Mouse (Mus musculus) cerebral cortex, adult 2 months (tissue): ENCODE results near the gene Saxo1.

Experiments
- WGBS: fragments of 180-500 bp; shearing (Covaris S2); methylation state at CpG from one replicate; pipeline ENCODE4 v1.1.7; 2018; 5-methylcytosine and 5-hydroxymethylcytosine counted together

Saxo1 gene

GRCm38 (mm10) chr4:86527162-86528136, 30.7 kb downstream of the Saxo1 start:
- WGBS, result 71% methylated on average over 11 of the region's 11 CpGs

DNA sequence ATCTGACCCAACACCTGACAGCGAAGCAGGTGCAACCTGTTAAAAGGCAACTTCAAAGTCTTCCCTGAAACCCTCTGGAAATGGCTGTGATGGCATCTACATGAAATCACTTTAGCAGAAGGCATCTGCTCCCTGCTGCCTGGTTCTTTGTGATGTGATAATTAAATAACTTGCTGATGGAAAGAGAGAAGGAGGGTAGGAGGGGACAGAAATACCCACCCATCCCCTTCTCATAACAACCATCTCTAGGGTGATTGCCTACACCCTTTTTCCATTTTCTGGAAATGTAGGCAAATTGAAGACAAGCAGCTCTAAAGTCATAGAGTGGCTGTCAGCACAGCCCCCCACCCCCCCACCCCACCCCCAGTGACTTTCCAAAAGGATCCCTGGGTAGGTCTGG, 33.6 kb downstream of the Saxo1 start:
- 88% methylated on average over 1 of the region's 1 CpGs for WGBS

DNA sequence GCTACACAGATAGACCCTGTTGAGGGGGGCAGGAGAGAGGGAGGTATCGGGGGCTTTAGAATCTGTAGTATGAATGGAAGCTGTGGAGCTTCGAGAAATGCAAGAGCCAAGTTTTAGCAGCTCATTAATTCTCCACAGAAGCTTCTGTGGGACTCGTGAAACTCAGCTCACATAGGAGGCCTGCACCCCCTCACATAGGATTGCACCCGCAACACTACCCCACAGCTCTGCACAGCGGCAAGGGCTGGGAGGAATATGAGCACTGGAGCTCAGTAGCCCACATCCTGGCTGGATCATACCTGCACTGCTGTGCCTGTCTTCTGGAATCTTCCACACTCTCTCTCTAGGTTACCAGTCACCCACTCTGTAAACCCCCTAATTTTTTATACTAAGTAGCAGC, 34.4 kb downstream of the Saxo1 start:
- WGBS, result 62% methylated on average over 5 of the region's 5 CpGs

GRCm38 (mm10) chr4:86520695-86521094, 37.4 kb downstream of the Saxo1 start:
- WGBS, result 91% methylated on average over 12 of the region's 12 CpGs

DNA sequence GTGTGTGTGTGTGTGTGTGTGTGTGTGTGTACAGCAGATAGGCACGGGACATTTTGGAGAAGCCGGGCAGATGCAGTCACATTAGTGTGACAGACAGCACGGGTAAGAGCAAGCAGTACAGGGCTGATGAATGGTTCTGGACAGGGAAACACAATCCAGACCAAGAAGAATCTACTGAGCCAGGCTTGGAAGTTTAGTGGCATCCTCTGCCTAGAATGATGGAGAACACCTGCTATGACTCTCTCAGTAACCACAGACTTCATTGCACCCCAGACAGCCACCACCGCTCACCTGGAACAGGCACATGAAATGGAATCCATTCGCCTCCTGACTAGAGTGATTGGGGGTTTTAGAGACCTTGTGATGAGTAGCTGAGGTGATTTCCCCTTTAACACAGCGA, 38.2 kb downstream of the Saxo1 start:
- WGBS, result 95% methylated on average over 6 of the region's 6 CpGs

- 78% methylated on average over 6 of the region's 6 CpGs for WGBS
Measured at GRCm38 (mm10) chr4:86504656-86505055, 53.5 kb downstream of the Saxo1 start.

DNA sequence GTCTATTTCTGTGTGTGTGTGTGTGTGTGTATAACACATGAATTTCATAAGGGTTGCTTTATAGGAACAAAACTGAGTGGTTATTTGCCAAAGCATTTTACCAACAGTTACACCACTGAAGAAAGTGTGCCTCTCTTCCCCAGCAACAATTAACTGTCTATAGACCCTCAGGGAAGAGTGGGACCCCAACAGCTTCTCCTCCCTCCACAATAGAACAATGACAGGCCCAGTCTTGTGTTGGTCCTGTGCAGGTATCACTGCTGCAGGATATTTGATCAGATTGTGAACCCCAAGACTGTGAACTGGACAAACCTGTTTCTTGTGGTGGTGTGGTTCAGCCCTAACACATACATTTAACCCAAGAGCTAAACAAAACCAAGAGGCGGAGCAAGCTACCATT, 58.6 kb downstream of the Saxo1 start:
- 100% methylated on average over 1 of the region's 1 CpGs for WGBS

- 56% methylated on average over 5 of the region's 5 CpGs for WGBS
Measured at GRCm38 (mm10) chr4:86498754-86499153, 59.4 kb downstream of the Saxo1 start.

GRCm38 (mm10) chr4:86489128-86489527, 69.0 kb downstream of the Saxo1 start:
- 80% methylated on average over 5 of the region's 5 CpGs for WGBS

- 77% methylated on average over 2 of the region's 2 CpGs for WGBS
Measured at GRCm38 (mm10) chr4:86486901-86487300, 71.2 kb downstream of the Saxo1 start.

GRCm38 (mm10) chr4:86486491-86486890, 71.6 kb downstream of the Saxo1 start:
- WGBS, result 92% methylated on average over 4 of the region's 4 CpGs

DNA sequence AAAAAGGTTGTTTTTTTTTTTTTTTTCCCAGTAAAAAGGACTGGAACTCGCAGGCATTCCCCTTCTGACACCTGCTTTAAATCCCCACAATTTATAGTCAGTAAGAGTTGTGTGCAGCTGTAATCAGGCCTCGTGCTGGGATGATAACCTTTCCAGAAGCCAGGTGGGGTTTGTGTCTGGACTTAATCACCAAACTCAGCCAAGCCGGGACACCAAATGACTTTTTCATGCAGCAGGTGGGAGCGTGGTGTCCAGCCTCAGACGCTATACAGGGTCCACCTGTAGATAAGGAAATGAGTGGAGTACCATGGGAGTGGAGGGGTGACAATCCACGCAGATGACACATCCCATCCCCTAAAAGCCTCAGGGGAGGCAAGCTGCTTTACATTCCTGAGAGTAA, 73.1 kb downstream of the Saxo1 start:
- WGBS, result 91% methylated on average over 6 of the region's 6 CpGs

DNA sequence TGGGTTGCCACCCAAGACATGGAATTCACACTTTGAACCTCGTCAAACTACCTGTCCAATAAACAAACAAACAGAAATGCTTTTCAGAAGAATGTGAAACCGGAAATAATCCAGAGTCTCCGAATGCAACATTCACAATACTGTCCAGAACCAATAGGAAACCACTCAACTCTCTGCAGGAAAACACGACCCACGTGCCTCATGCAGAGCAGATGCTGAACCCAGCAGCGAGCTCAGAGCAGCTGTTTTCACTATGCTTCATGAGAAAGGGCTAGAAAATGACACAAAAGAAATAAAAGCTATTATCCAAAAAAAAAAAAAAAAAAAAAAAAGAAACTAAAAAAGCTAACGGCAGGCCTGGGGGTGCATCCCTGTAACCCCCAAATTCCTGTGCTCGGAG, 74.4 kb downstream of the Saxo1 start:
- WGBS, result 53% methylated on average over 8 of the region's 8 CpGs

GRCm38 (mm10) chr4:86483013-86483615, 75.0 kb downstream of the Saxo1 start:
- WGBS, result 58% methylated on average over 6 of the region's 6 CpGs

- WGBS, result 60% methylated on average over 3 of the region's 3 CpGs
Measured at GRCm38 (mm10) chr4:86480891-86481290, 77.2 kb downstream of the Saxo1 start.

- WGBS, result 85% methylated on average over 5 of the region's 5 CpGs
Measured at GRCm38 (mm10) chr4:86464808-86465207, 93.3 kb downstream of the Saxo1 start.

DNA sequence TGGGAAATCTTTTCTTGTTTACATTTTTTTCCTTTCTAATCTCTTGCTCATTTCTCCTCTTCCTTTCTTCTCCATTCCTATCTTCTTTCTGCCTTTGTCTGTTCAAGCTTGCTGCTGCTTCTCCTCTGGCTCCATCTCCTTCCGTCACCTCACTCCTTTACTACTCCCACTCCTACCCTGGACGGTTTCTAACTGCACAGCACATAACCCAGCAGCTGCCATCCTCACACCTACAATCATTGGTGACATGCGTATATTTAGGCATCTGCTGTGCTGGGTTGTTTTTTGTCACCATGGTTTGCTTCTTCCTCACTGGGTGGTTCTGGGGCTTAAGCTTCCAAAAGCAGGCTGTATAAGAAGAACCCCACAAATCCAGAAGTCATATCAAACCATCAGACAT, 107.7 kb downstream of the Saxo1 start:
- 51% methylated on average over 3 of the region's 3 CpGs for WGBS

- WGBS, result 93% methylated on average over 3 of the region's 3 CpGs
Measured at GRCm38 (mm10) chr4:86436336-86436735, 121.8 kb downstream of the Saxo1 start.

- WGBS, result 96% methylated on average over 3 of the region's 3 CpGs
Measured at GRCm38 (mm10) chr4:86435631-86436030, 122.5 kb downstream of the Saxo1 start.

DNA sequence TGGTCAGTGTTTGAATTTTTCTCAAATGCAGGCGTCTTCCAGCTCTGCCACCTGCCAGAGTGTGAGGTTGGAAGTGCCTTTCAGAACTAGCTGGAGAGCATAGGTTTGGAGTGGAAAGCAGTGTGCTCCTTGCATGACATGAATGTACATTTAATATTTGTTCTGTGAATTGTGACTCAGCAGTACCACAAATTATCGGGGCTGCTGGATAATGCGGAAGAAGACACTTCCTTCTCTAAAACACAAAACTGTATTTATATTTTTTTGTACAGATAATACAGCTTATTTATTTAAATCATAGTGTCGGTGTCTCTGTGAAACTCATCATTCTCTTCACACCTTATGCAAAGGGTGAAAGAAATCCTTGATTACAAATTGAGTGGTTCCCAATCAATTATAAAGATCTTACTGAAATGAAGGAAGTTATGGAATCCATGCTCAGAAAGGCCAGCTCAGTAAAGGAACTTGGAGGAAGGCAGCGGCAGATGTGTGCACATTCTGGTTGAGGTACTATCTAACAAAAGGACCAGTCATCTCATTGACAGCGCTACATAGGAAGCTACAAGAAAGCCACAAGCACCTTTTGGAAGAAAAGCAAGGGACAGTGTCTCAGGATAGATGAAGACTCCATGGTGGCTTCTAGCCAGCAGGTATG, 129.9 kb downstream of the Saxo1 start:
- WGBS, result 94% methylated on average over 6 of the region's 6 CpGs

GRCm38 (mm10) chr4:86427312-86427711, 130.8 kb downstream of the Saxo1 start:
- WGBS, result 86% methylated on average over 5 of the region's 5 CpGs

- WGBS, result 88% methylated on average over 11 of the region's 11 CpGs
Measured at GRCm38 (mm10) chr4:86426549-86426948, 131.6 kb downstream of the Saxo1 start.

DNA sequence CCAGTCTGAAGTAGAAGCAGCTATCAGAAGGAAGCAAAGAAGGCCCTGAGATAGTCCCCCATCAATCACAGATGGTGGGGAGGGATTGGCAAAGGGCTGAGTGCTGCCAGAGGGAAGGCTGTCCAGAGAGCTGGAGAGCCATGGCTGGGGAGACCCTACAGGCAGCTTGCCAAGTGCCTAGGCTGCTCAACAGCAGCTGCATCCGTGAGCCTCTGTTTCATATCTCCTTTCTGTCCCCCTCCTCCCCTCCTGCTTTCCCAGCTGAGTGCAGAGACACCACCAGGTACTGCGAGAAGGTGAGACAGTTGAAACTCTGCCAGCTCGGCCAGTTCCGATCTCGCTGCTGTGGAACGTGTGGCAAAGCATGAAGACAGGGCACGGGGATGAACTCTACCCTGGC, 132.5 kb downstream of the Saxo1 start:
- WGBS, result 85% methylated on average over 7 of the region's 7 CpGs
